Mouse (Mus musculus): ENCODE results near the gene Ccdc33.
A peak's percentile ranks its signal among the peaks of the same experiment; 100 is the strongest.

Ccdc33 gene

DNA sequence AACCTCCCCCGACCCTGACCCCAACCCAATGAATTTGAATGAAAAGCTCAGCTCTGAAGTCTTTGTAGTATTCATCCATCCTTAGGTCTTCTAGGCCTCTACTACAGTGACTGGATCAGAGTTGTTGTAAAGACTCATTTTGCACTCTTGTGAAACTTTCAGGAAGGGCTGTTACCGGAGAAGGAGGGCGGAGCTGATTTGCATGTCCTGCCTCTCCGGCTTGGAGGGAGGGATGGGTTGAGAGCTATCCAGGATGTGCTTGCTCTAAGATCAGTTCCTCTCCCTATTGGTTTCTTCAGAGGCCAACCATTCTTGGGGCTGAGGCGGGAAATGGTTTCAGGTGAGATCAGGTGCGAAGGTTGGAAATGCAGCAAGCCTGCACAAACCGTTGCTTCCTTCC is 107.6 kb downstream of the Ccdc33 start:
- peak; percentile 63 for DNase-seq (ENCODE audit: low spot score)

DNA sequence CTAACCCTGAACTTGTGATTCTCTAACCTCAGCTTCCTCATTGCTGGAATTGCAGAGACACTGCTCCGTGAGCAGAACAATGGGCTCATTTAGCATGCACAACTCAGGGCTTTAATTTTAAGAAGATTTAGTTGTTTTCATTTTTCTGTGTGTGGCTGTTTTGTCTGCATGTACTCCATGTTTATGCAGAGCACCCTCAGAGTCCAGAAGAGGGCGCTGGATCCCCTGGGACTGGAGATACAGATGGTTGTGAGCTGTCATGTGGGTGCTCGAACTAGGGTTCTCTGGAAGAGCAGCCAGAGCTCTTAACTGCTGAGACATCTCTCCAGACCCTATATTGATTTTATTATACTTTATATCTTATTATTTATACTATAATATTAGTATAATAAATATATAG is 109.0 kb downstream of the Ccdc33 start:
- DNase-seq (ENCODE audit: low spot score): no peak

DNA sequence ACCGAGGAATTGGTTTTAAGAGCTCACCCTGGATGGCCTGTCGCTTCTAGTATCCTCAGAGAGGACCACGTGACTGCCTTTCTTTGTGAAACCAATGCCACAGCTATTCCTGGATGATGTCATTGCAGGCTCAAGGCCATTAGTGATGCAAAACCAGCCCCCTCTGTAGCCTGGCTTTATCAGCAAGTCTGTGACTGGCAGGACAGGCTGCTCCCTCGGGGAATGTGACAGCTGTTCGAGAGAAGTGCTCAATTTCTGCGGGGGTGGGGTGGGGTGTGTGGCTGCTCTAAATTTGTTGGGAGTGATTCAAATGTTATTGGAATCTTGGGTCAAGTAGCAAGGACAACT is 109.6 kb downstream of the Ccdc33 start:
- DNase-seq (ENCODE audit: low spot score): peak; percentile 88

DNA sequence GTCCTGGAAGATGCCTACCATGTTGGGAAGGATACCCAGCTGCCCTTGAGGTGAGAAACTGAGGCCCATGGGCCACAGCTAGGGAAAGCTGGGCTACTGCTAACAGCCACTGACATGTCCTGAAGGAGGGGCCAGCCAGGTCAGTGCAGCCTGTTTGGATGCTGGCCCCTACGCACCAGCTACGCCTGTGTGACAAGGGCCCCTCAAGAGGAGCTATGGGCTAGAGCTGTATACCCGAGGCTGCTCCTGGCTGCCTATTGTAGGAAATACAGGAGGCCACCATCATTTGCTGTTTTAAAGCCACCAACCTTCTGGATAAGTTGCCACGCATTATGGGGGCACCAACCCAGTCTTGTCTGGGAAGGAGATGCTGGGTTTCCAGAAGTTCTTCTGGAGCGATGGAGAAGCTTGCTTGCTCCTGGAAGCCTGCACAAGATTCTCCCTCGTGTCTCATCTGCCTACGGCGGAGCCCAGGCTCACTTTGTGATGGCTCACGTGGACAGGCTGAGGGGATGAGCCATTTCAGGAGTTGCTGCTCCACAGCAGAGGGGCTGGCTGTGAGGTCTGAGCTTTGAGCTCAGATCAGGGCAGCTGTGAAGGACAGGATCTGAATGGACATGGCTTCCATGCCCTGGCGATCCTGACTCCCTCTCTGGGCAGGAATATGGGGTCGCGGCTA is 110.1 kb downstream of the Ccdc33 start:
- no peak for DNase-seq (ENCODE audit: low spot score)

DNA sequence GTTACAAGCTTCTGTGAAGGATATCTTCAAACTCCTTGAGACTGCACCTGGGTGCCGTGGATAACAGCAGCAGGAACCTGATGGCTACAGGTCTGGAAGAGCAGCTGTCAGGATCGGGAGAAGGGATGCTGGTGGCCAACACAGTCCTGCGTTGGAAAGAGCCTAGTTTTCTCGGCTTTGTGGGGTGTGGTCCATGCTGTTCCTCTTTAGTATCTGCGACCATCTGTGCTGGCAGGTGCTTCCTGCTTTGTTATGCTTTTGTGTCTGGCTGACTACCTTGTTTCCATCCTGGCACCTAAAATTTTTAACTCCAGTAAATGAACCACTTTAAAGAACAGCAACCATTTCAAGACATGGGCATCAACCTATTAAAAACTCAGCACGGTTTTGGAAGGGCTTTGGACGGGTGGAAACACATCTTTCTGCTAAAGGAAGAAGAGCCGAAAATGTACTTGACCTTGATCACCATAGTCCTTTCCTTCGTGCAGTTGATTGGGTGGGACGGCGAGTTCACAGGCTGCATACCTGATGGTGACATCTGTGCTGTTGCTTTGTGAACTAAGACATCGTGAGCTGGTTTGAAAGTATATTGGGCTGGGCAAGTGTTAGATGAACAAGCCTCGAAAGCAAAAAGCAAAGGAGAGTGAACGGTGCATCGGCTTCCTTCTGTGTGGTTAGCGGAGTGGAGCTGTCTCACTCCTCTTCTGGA is 112.7 kb downstream of the Ccdc33 start, which contains the start of gene Cyp11a1:
Cyp11a1 (plus strand) TSS at position 659 of the 709 bp plus-strand sequence.
- DNase-seq (ENCODE audit: low spot score): no peak

DNA sequence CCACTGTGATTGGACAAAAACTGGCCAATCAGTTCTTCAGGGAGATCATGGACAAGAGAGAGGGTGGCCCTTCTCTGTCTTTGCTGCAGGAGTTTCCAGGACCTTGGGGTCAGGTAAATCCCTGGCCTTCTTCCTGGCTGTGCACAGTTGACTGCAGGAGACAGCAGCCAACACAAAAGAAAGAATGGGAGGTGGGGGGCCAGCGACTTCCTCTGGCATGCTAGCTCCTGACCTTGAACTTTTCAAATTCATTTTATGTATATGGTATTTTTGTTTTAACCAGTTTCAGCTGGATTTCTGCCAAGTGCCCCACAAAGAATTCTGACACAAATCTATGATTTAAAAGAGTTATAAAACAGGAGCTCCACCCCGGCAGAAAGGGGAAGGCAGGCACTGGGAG is 115.4 kb downstream of the Ccdc33 start:
- no peak for DNase-seq (ENCODE audit: low spot score)

DNA sequence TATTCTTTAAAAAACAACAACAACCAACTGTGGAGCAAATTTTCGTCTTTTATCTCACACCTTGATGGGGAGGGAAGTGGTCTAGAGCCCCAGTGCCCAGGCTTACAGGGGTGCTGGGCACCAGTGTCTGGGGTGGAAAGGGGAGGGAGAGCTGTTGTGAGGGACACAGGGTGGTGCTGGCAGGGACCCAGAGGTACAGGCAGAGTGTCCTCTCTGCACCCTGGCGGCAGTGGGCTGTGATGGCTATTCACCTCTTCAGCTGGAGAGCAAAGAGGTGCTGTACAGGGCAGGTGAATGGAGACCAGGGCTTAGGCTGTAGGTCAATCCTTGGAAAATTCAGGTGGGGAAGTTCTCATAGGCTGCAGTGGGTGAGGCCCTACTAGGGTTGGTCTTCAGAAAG is 118.9 kb downstream of the Ccdc33 start:
- no peak for DNase-seq (ENCODE audit: low spot score)

DNA sequence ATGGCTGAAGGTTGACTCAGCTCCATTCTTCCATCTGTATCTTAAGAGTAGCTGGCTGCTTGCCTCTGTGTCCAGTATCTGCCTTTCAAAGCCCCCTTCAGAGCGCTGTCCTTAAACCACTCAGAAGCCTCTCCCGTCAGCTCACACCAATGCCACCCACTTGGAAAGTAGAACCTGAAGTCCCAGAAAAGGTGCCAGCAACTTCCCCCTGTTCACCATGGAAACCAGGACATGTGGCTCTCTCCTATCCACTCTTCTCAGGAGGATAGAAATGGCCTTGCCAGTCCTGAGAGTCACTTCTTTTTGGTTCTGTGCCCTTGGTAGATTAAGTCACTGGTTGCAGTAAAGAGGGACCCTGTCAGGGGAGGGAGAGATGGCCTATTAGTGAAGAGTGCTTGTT is 119.9 kb downstream of the Ccdc33 start:
- no peak for DNase-seq (ENCODE audit: low spot score)

DNA sequence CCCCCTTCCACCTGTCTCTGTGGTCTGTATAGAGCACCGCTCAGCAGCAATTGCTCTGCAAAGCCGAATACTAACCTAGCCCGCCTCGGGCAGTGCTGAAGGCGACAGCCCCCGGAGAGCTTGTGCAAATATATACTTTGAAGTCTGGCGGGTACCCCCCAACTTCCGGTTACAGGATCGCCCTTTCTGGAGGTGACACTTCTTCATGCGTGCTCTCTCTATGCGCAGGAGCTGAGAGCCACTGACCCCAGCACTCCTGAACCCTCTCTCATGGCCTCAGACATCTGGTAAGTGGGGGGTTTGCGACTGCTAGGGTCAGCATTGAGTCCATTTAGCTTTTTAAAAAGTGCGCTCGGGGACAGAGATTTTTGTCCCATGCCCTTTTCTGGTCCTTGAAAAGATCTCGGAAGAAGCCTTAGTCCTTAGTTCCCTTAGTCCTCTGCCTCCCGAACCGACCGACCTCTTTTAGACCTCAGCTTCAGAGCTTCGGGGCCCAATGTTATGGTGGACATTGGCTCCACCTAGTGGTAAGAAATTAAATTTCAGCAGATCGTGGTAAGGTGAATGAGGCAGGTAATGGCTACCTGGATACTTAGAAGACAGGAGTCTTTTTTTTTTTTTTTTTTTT is 120.5 kb downstream of the Ccdc33 start:
- peak; percentile 89 for DNase-seq (ENCODE audit: low spot score)

DNA sequence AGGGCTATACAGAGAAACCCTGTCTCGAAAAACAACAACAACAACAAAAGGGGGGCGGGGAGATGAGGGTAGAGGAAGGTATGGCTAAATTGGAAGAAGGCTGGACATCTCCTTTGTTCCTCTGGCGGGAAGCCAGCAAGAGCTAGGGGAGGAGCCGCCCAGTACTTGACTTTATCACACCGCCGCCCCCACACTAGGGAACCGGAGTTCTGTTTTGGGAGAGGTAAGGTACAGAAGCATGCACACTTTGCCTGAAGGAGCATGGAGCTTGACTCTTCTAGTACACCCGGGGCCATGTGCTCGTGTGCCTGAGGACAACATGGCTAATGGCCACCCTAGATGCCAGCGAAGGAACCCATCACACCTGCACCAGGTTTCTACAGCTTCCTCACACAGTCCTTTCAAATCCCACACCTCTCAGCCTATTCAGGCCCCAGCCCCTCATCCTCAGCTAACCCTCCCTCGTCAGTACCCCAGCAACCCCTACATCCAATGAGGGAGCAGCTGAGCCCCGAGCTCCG is 121.1 kb downstream of the Ccdc33 start:
- no peak for DNase-seq (ENCODE audit: low spot score)

DNA sequence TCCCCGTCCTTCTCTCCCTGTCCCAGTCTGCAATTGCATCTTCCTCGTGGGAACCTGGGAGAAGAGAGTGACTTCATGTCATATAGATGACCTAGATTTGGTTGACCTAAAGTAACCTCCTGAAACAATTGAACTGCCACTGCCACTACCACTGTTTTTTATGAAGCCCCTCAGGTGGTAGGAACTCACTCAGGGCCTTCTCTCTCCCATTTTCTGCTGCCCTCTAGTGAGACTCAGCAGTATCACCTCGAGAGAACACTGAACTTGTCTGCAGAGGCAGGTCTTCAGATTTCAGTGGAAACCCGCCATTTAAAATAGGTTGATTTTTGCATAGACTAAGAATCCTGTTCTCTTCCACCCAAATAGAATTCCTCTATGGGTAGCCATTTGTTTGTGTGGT is 123.3 kb downstream of the Ccdc33 start:
- peak; percentile 75 for DNase-seq (ENCODE audit: low spot score)

DNA sequence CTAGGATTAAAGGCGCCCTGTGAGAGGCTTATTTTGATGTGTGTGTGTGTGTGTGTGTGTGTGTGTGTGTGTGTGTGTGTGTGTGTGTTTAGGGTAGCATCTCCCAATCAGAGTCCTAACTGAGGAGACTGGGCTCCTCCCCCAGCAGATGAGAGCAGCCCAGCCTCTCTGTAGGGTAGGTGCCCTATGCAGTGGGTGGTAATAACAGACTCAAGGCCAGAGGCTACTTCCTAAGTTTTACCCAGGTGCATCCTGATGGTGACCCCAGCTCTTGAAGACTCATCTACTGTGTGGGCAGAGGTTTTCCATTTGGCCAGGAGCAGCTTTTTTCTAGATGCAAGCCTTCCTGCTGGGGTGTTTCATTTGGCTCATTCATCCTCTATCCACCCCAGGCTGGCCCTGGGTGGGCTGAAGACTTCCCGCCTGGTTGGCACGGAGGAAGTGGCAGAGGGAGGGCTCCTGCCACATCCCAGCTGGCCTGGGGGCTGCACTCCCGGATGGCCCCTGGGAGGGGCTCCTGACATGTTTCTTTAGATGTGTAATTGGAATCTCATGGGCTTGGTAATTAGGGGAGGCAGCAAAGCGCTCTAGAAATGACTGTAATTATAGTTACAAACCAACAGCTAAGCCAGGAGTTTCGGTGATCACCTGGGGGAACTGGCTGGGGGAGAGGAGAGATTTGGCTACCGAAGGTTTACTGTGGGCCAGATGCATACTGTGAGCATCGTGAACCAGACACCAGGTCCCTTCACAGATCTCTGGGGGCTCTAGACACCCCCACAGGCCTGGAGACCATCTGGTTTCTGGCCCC is 125.6 kb downstream of the Ccdc33 start:
- no peak for DNase-seq (ENCODE audit: low spot score)

DNA sequence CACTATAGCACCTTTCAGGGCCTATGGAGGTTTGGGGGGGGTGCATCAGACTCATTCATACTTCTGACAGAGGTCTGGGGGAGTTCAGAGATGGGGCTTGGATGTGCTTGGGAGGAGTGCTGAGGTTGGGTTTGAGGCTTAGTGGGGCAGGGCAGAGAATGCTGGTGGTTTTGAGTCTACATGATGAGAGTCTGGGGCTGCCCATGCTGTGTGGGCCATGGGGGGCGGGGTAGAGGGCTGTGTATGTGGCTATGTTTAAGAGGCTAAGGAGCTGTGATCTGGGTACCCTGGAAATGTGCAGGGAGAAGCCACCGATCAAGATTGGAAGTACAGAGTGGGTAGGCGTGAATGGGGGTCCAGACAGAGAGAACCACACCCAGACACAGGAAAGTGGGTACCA is 126.6 kb downstream of the Ccdc33 start:
- no peak for DNase-seq (ENCODE audit: low spot score)

DNA sequence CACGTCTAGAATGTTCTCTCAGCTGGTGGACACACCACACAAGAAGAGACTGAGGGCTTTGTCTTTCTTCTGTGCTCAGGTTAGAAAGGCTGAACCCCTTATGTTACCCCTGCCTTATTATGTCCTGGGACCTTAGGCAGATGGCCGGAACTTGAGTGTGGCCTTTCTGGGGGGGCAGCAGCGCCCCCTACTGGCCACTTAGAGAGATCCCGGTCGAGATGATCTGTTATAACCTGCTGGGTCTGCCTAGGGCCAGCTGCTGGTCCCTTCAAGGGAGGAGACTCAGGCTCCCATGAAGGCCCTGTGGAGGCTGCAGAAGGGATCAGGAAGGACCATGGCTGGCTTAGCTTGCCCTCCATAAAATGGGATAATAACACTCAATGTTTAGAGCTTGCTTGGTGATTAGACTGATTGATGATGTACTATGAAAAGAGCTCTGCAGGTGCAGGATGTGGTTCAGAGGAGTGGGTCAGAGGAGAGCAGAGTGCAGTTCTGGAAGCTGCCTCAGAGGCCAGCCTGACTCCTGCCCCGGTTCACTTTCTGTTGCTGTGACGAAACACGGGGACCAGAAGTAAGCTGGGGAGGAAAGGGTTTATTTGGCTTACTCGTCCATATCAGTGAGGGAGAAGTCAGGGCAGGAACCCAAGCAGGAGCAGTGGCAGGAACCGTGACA is 128.0 kb downstream of the Ccdc33 start:
- peak; percentile 77 for DNase-seq (ENCODE audit: low spot score)

DNA sequence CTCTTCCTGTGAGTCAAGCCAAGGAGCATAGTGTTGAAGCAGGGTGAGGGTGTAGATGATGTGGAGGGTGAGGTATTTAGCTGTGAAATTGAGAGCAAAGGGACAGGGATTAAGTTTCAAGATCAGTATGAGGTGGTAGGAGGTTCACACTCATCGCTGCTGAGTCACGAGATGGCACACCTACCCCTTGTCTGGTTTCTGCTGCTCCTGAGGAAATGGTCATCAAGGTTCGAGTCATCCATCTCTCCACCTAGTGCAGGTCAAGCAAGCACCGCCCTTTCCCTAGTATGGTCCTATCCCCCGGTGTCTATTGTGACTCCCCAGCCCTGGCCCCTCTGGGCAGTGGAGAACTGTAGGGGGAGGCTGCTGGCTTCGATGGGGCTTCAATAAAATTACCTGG is 129.3 kb downstream of the Ccdc33 start:
- no peak for DNase-seq (ENCODE audit: low spot score)

DNA sequence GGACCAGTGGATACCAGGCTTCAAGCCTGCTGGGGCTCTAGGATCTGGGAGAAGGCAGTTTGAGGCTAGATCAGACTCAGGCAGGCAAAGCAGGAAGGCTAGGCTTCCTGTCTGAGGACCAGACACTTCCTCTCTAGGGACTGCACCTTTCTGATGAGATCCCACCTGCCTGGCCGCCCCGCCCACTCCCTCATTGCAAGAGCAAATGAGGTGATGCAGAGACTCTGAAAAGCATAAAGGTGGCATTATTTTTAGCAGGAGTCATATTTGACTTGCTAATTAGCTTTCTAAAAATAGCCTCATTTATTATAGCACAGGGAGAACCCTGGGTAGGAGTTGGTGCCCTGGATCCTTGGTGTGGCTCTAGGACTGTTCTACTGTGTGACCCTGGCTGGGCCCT is 130.5 kb downstream of the Ccdc33 start:
- no peak for DNase-seq (ENCODE audit: low spot score)

DNA sequence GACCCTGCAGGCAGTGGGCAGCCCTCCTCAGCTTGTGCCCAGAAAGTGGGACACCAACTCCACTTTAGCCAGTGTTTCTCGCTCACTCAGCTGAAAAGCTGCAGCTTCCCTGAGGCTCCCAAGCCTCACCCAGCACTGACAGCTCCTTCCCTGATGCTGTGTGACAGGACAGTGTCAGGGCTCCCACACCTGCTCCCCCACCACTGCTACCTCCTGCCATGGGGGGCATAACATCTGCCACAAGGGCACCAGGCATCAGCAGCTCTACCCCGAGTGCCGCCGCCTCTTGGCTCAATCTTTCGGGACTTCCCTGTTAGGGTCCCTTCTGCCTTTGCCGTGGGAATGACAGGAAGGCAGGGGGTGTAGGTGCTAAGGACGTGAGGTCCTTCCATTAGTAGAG is 132.3 kb downstream of the Ccdc33 start:
- no peak for DNase-seq (ENCODE audit: low spot score)

DNA sequence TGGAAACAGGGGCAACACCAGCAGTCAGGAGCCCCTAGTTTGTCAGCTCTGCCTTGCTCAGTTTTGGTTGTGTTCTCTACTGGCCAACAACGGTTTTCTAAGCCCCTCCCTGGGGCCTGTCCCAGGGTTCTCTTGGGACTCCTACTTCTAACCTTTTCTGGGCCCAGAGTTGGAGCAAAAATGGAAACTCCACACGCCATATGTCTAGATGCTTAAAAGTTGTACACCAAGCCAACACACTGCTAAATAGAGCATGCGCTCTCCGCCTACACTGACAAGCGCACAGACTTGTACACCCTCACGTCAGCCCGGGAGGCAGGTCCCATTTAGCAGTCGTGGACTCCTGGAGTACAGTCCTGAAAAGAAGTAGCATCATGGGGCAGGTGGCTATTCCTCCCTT is 133.3 kb downstream of the Ccdc33 start:
- DNase-seq (ENCODE audit: low spot score): no peak

DNA sequence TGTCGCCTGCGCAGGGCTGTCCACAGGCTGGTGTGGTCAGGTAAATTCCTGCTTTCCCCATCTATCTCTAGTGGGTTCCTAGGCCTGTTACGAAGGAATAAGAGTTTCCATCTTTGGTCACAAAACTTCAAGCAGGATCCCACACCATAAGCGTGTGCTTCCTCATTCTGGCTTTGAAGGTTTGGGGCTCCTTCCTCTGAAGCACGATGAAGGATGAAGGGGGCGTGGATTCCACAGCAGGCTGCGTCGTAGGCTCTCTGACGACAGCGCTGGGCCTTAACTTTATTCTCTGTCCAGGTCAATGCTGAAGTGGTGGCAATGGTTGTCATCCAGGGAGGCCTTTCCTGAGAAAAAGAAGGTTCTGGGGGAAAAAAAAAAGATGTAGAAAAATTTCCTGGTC is 138.1 kb downstream of the Ccdc33 start:
- no peak for DNase-seq (ENCODE audit: low spot score)

DNA sequence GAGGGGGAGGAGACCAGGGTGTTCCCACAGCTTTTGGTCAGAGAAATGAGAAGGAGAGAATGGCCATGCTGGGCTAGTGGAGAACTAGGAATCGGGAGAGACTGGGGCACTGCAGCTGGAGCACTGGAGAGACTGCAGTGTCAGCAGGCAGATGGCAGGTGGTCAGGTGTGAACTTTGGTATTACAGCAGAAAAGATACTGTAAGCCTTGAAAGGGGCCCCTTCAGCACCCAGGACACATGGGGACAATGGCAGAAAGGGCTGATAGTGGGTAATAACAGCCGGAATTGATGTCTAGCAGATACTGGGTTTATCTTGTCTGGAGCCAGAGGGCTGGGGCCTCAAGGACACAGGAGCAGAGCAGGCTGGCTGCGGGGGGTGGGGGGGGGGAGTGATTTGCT is 139.8 kb downstream of the Ccdc33 start:
- DNase-seq (ENCODE audit: low spot score): no peak
